Mouse (Mus musculus) brain, embryonic 18.5 days (tissue): Measurements from ENCODE around the gene Afm.

ENCODE experiments used
- DNase-seq: peaks from one replicate; pipeline ENCODE4 v3.0.0-alpha.2; 2012; ENCODE audit warnings: low read depth, low spot score

Afm gene

DNA sequence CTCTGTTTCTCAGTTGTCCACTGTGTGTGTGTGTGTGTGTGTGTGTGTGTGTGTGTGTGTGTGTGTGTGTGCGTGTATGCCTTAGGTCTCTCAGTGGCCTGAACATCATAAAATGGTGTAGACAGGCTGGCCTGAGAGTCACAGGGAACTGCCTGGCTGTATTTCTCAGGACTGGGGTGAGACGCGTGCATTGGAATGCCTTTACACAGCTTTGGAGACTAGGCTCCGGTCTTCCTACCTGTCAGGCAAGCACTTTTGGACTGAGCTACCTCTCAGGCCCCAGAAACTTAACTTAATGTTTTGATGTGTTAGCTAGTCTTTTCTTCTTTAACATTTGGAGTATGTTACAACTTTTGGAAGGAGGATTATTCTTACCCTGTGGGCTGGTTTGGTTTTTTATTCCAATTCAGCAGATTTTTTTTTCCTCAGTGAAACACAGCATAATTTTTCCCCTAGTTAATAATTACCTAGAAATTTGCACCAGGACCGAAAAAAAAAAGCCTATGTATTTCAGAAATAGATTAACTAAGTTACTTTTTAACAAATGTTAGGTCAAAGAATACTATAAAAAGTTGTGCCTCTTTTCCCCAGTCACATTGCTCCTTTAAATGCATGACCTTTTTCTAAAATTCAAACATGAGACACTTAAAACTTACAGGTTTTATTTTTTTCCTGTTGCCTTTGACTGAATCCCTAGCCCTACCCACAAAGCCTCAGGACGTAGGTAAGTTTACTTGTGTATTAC lies at the start of gene Afm:
Gene Afm, plus strand, starts transcription at position 577 of the 745 bp plus-strand sequence.
- no peak for DNase-seq

GRCm38 (mm10) chr5:90470836-90471235 lies 47.9 kb upstream of the Afm start:
- DNase-seq = no peak

GRCm38 (mm10) chr5:90473902-90474301 lies 44.8 kb upstream of the Afm start:
- no peak for DNase-seq

DNA sequence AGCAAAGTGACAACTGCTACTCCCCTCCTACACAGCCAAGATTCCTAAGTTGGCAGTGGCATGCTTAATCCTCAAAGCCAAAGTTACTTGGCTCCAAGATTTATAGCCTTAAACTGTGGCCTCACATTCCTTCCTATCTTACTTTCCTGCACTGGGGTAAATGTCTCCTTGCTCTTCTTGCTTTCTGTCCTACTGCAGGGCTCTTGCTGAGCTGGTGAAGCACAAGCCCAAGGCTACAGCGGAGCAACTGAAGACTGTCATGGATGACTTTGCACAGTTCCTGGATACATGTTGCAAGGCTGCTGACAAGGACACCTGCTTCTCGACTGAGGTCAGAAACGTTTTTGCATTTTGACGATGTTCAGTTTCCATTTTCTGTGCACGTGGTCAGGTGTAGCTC lies 44.4 kb upstream of the Afm start:
- DNase-seq = no peak

GRCm38 (mm10) chr5:90476741-90477140 lies 42.0 kb upstream of the Afm start:
- DNase-seq = no peak

GRCm38 (mm10) chr5:90477308-90478140 lies 41.2 kb upstream of the Afm start:
- DNase-seq = no peak

DNA sequence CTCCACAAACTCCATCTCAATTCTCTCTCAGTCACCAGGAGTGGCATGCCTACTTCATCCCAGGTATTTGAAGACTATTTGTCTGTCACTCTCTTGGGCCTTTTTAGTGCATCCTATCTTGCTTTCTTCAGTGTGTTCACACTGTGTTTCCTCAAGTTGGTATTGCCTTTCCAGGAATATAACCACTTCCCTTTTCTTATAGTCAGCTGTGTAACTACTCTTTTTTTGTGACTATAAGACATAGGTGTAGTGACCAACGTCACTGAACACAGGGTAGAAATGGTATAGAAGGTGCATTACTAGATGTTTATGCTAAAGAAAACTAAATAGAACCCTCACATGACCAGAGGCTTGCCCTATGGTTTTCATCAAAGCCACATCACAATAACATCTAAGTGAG lies 39.8 kb upstream of the Afm start:
- DNase-seq = no peak

DNA sequence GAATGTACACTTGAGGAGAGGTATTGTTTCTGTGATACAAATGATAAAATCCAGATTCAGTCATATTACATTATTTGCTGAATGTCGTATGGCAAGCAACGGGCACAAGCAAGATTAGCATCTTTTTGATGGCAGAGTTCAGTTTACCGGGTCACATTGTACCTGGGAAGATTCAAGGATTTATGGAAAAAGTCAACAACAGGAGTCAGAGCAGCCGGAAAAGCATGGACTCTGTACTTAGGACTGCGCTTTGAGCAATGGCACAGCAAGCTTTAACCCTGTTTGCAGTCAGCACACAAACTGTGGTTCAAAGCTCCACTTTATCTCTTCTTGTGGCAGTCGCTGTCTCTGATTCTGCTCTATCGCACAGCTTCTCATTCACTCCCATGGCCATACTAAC lies 33.1 kb upstream of the Afm start:
- DNase-seq = no peak

DNA sequence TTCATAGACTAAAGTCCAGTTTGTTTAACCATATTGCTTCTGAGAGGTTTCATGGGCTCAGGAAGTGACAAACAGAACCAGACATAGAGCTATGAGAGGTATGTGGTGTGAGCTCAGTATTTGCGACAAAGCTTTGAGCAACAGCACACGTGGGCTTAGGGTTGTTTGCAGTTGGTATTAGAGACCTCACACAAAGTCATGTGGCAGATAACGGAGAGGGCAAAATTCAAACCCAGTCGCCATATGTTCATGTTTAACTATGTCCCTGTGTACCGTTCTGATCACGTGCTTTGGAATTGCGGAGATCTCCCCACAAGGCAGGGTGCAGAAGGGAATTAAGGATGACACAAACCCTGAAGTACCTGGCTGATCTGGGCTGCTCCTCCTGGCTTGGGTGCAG lies 30.4 kb upstream of the Afm start:
- DNase-seq = no peak

GRCm38 (mm10) chr5:90490518-90490917 lies 28.2 kb upstream of the Afm start, which contains the start of gene Afp:
Gene Afp (plus strand): TSS chr5:90490737.
- no peak for DNase-seq

GRCm38 (mm10) chr5:90492440-90492839 lies 26.3 kb upstream of the Afm start:
- no peak for DNase-seq

- DNase-seq = no peak
Measured at GRCm38 (mm10) chr5:90494308-90494707, 24.4 kb upstream of the Afm start.

DNA sequence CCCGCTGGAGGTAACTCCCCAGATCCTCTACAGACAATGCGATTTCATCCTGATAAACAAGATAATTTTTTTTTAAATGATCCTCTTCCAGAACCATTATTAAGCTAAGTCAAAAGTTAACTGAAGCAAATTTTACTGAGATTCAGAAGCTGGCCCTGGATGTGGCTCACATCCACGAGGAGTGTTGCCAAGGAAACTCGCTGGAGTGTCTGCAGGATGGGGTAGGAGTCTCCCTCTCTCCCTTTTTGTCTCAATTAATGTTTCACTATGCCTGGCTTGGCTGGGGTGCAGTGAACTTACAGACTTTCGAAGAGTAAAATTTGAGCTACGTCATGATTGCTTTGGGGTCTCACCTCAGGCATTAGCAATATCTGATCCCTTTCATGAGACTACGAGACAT lies 19.2 kb upstream of the Afm start:
- no peak for DNase-seq

DNA sequence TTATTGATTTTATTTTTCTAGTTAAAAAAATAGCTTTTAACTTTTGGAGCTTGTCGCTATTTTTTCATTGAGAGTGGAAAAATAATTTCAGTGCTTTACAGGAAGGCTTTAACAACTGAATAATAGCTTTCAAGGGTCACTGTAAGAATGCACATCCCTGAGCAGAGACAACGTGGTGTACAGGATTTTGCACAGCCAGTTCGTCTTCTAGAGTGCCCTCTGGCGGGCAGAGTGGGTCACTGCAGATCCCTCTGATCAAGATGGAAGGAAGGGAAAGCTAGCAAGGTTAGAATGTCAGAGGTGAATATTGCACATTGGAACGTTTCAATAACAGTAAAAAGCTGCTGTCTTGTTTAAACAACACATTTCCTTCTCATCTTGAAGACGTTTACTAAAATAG lies 18.0 kb upstream of the Afm start:
- DNase-seq = no peak

DNA sequence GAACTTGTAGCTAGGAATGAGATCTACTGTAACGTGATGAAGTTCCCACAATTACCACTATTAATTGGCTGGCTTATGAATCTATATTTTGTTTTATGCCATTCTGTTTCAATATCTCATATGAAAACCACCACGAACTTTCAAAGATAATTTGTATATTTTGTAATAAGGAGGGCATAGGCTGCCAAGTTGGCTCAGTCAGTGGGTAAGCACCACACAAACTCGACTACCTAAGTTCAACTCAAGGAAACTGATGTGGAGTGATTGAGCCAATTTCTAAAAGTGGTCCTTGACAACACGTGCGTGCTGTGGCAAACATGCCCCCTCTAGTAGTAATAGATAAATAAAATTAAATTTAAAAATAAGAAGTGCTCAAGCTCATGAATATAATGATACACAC lies 17.0 kb upstream of the Afm start:
- no peak for DNase-seq

- no peak for DNase-seq
Measured at GRCm38 (mm10) chr5:90504742-90505141, 14.0 kb upstream of the Afm start.

DNA sequence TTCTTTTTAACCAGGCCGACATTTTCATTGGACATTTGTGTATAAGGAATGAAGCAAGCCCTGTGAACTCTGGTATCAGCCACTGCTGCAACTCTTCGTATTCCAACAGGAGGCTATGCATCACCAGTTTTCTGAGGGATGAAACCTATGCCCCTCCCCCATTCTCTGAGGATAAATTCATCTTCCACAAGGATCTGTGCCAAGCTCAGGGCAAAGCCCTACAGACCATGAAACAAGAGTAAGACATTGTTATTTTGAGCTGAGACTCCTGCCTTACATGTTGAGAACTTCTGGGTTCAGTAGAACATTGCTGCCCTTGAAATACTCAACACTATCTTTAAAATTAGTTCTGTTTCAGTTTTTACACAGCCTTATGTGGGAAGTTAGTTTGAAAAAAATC lies 12.2 kb upstream of the Afm start:
- no peak for DNase-seq

DNA sequence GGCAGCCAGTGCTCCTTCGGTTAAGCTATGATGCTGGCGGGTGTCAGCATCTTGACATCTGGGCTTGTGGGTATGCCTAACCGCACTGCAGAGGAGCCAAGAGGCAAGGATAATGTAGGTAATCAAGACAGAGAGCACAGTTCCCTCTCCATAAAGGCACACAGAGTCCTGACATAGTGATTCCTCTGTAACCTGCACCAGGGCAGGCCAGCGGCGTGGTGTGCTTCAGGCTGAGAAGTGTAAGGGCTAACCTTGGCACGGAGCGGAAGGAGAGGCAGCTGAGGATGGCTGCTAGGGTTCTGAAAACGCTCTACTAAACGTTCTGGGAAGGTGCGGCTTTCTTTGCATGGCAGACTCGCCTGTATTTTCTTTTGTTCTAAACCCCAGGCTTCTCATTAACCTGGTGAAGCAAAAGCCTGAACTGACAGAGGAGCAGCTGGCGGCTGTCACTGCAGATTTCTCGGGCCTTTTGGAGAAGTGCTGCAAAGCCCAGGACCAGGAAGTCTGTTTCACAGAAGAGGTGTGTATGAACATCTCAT lies 11.3 kb upstream of the Afm start:
- DNase-seq = no peak

GRCm38 (mm10) chr5:90509828-90510592 lies 8.7 kb upstream of the Afm start:
- DNase-seq = no peak

- DNase-seq = no peak
Measured at GRCm38 (mm10) chr5:90512288-90512955, 6.3 kb upstream of the Afm start.

DNA sequence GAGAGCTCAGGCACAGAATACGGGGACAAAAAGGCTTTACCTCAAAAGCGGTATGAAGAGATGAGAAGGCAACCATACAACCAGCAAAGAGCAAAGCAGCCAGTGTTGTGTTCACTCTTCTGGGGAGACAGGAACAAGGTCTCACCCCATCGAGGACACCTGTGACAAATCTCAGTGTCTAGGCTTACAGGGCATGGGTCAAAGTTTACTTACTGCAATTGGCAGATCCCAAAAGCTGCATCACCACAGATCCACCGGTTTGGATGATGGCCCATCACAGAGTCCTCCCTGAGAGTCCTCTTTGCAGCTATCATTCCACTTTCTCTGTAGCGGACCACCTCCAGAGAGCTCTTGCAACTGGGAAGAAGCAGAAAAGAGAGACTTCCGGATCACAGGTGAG lies 3.2 kb upstream of the Afm start:
- DNase-seq = no peak
